ENCODE assay signal across 19 mouse cellular contexts in the genomic region with DNA sequence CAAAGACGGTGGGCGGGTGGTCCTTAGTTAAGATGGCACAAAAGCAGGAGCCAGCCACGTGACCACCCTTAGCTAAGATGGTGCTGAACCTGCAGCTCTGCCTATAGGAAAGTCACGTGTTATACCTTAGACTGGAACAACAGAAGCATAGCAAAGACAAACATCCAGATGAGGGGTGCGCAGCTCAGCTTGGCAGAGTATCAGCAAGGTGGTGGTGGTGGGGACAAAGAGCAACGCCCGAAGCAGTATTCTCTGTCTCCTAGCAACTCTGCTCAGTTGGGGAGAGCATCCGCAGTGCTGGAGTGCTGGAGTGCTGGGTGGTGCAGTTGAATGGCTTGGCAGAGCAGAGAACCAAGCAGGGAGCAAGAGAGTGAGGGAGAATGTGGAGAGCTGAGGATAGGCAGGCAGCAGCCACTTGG. TPM values are rescaled to one million over a fixed set of nuclear protein-coding genes. Genes with fewer than 3 reads are reported as not detected.
DNase-seq lines count a peak whose midpoint lies in the region; ATAC-seq and TF ChIP-seq lines count a peak whose summit lies in the region.
"Had no signal": no experiment of that assay in that cellular context is flagged by ENCODE, and none has a peak within 500 bp of the region (broad histone marks: within the 10 kb centered on the region; RNA-seq: fewer than 3 reads in every experiment).

No protein-coding gene starts in this region.

- ATAC-seq in forebrain, embryonic 14.5 days, result peak; percentile 32; the same call in 1 of the 2 replicates
- peak; percentile 80 for ATAC-seq in midbrain, embryonic 11.5 days (ENCODE audit: low FRiP score)
- ATAC-seq: activated CD4-positive, CD25-positive, alpha-beta regulatory T cell, adult 4 months had no signal

- in situ Hi-C loops in ES-E14 (cut with MboI; ENCODE audit: low sequenced_read_pairs in 2 of 2, unreplicated experiment in 2 of 2), result no loop called here

- WGBS in forebrain, embryonic 14.5 days, result 16% methylated on average over 8 of the region's 8 CpGs
- 16% methylated on average over 8 of the region's 8 CpGs for WGBS in midbrain, embryonic 11.5 days

- H3K36me3 ChIP-seq in ES-Bruce4 (ENCODE audit: control insufficient read depth, insufficient read depth, low read length, poor library complexity, severe bottlenecking), result no peaks in the 10 kb centered on the region
- H3K36me3 ChIP-seq in ES-E14 (ENCODE audit: control insufficient read depth, insufficient read depth, low read length, poor library complexity, severe bottlenecking), result no peaks in the 10 kb centered on the region
- H3K36me3 ChIP-seq in forebrain, embryonic 14.5 days (ENCODE audit: control insufficient read depth, insufficient read depth, low read length), result no peaks in the 10 kb centered on the region
- H3K36me3 ChIP-seq in midbrain, embryonic 11.5 days (ENCODE audit: control insufficient read depth, insufficient read depth, low read length), result no peaks in the 10 kb centered on the region
- H3K36me3 ChIP-seq: embryonic facial prominence, embryonic 13.5 days; limb, embryonic 10.5 days; liver, embryonic 15.5 days had no signal

- peak overlapping the region; percentile 36; the same call in 1 of the 2 replicates for H3K27ac ChIP-seq in ES-Bruce4 (ENCODE audit: insufficient read depth, low read length)
- peak overlapping the region; percentile 46 for H3K27ac ChIP-seq in ES-E14 (ENCODE audit: insufficient read depth, low read depth, low read length, poor library complexity, severe bottlenecking)
- H3K27ac ChIP-seq in forebrain, embryonic 14.5 days (ENCODE audit: low read depth, low read length), result no peak overlapping the region
- H3K27ac ChIP-seq in midbrain, embryonic 11.5 days (ENCODE audit: low read depth, low read length), result no peak overlapping the region
- H3K27ac ChIP-seq: embryonic facial prominence, embryonic 13.5 days; limb, embryonic 10.5 days; liver, embryonic 15.5 days had no signal

- peak; percentile 34; the same call in 1 of the 2 replicates for TF ChIP-seq EP300 in ES-Bruce4 (IDR thresholded peaks at IDR 0.05; ENCODE audit: insufficient read depth, low read depth, low read length)

- no peak overlapping the region for H3K4me3 ChIP-seq in ES-Bruce4 (ENCODE audit: low read depth, low read length)
- no peak overlapping the region for H3K4me3 ChIP-seq in ES-E14 (ENCODE audit: insufficient read depth in 1 of 2, low read depth in 1 of 2, low read length in 2 of 2, poor library complexity in 1 of 2, severe bottlenecking in 1 of 2)
- no peak overlapping the region for H3K4me3 ChIP-seq in forebrain, embryonic 14.5 days (ENCODE audit: low read depth, low read length)
- no peak overlapping the region for H3K4me3 ChIP-seq in midbrain, embryonic 11.5 days (ENCODE audit: low read depth, low read length)
- H3K4me3 ChIP-seq: embryonic facial prominence, embryonic 13.5 days; limb, embryonic 10.5 days; liver, embryonic 15.5 days had no signal

- no peak overlapping the region for H3K4me2 ChIP-seq in forebrain, embryonic 14.5 days (ENCODE audit: low read length)
- no peak overlapping the region for H3K4me2 ChIP-seq in midbrain, embryonic 11.5 days
- H3K4me2 ChIP-seq: embryonic facial prominence, embryonic 13.5 days; liver, embryonic 15.5 days had no signal

- no peak overlapping the region for H3K9ac ChIP-seq in ES-Bruce4 (ENCODE audit: low read depth, poor library complexity, severe bottlenecking)
- no peak overlapping the region for H3K9ac ChIP-seq in ES-E14 (ENCODE audit: insufficient read depth, low read depth, low read length, poor library complexity, severe bottlenecking)
- H3K9ac ChIP-seq in forebrain, embryonic 14.5 days (ENCODE audit: low read length), result no peak overlapping the region
- no peak overlapping the region for H3K9ac ChIP-seq in midbrain, embryonic 11.5 days (ENCODE audit: low read length)
- H3K9ac ChIP-seq: embryonic facial prominence, embryonic 13.5 days; liver, embryonic 15.5 days had no signal

- no peaks in the 10 kb centered on the region for H3K27me3 ChIP-seq in ES-Bruce4 (ENCODE audit: control insufficient read depth, insufficient read depth, low read length, poor library complexity, severe bottlenecking)
- H3K27me3 ChIP-seq in forebrain, embryonic 14.5 days (replicated peaks; ENCODE audit: control insufficient read depth, insufficient read depth, low read length), result no peaks in the 10 kb centered on the region
- no peaks in the 10 kb centered on the region for H3K27me3 ChIP-seq in midbrain, embryonic 11.5 days (ENCODE audit: control insufficient read depth, insufficient read depth, low read length)
- H3K27me3 ChIP-seq: CH12.LX; embryonic facial prominence, embryonic 13.5 days; liver, embryonic 15.5 days had no signal

- DNase-seq in ES-E14 (ENCODE audit: low read depth, low spot score), result peak; percentile 60
- no peak for DNase-seq in forebrain, embryonic 14.5 days (ENCODE audit: low spot score)
- DNase-seq in midbrain, embryonic 11.5 days (ENCODE audit: low spot score, missing footprints), result no peak
- no peak for DNase-seq in adrenal gland, adult 18-20 months (ENCODE audit: low spot score in 2 of 2)
- no peak for DNase-seq in adrenal gland, postnatal 25 days
- no peak for DNase-seq in left cerebral cortex, adult 18-20 months (ENCODE audit: low spot score in 2 of 2)
- DNase-seq: cerebellum, adult 9-10 months; heart, adult 11 months; heart, postnatal 14 days; right cerebral cortex, adult 18-20 months; thymus, adult 18-20 months had no signal

- H3K9me3 ChIP-seq in ES-Bruce4 (replicated peaks; ENCODE audit: control insufficient read depth, insufficient read depth, low read length, poor library complexity, severe bottlenecking) (no peaks in the 10 kb centered on the region), ES-E14 (ENCODE audit: control insufficient read depth, insufficient read depth, low read depth, low read length) (no peaks in the 10 kb centered on the region)
- no peaks in the 10 kb centered on the region for H3K9me3 ChIP-seq in forebrain, embryonic 14.5 days (replicated peaks; ENCODE audit: control insufficient read depth, low read length)
- H3K9me3 ChIP-seq in midbrain, embryonic 11.5 days (ENCODE audit: control insufficient read depth, low read length), result no peaks in the 10 kb centered on the region
- H3K9me3 ChIP-seq: embryonic facial prominence, embryonic 13.5 days; limb, embryonic 10.5 days; liver, embryonic 15.5 days had no signal

- H3K4me1 ChIP-seq in ES-Bruce4 (ENCODE audit: control insufficient read depth, insufficient read depth, low read length), result peaks cover 6% of the 10 kb centered on the region
- H3K4me1 ChIP-seq in ES-E14 (ENCODE audit: control insufficient read depth in 2 of 2, insufficient read depth in 2 of 2, low read length in 2 of 2, poor library complexity in 1 of 2), result peaks cover 0 to 13% of the 10 kb centered on the region in 2 experiments; a peak in 1 of 4 replicates
- H3K4me1 ChIP-seq in forebrain, embryonic 14.5 days (ENCODE audit: control insufficient read depth, insufficient read depth, low read length), result 0 out of 2 replicates have a peak, but pooled peaks cover 4% of the 10 kb centered on the region
- no peaks in the 10 kb centered on the region for H3K4me1 ChIP-seq in midbrain, embryonic 11.5 days (ENCODE audit: control insufficient read depth, insufficient read depth, low read length)
- H3K4me1 ChIP-seq: embryonic facial prominence, embryonic 13.5 days; limb, embryonic 10.5 days; liver, embryonic 15.5 days had no signal

- TF ChIP-seq POLR2A in ES-Bruce4 (IDR thresholded peaks at IDR 0.05; ENCODE audit: insufficient read depth, low read length), result no peak

- no peak for TF ChIP-seq CTCF in ES-Bruce4 (IDR thresholded peaks at IDR 0.05; ENCODE audit: low read depth, low read length)

TF ChIP-seq in ES-E14, 5 proteins besides CTCF, POLR2A, EP300 and RAD21:
- TF ChIP-seq MAFK (IDR thresholded peaks at IDR 0.05; ENCODE audit: insufficient read depth, low read depth, low read length) (no peak), CHD2 (IDR thresholded peaks at IDR 0.05; ENCODE audit: low read depth, low read length) (no peak), ZNF384 (IDR thresholded peaks at IDR 0.05; ENCODE audit: low read depth, low read length) (no peak), ZC3H11A (IDR thresholded peaks at IDR 0.05; ENCODE audit: borderline replicate concordance, low read depth, low read length) (no peak), HCFC1 (IDR thresholded peaks at IDR 0.05; ENCODE audit: borderline replicate concordance, insufficient read depth, low read length) (no peak)

RNA-seq across cellular contexts. Expression of a gene that starts 37.8 kb away (rescaled TPM):
- polyA plus RNA-seq in ES-Bruce4 (2011; ENCODE audit: insufficient read depth, insufficient read length, low read depth, missing spikeins), result 0.68 and 0.82 TPM in 2 replicates
- total RNA-seq in ES-E14 (2012; rRNA removed), result 0.69 and 0.80 TPM in 2 replicates
- 0.17 TPM in 1 of 2 replicates, not detected in the other for polyA plus RNA-seq in forebrain, embryonic 14.5 days (2014; fragmentation: Nextera tagmentation; extraction: Ambion mirVana)
- 0.33 TPM in 1 of 2 replicates, not detected in the other for polyA plus RNA-seq in midbrain, embryonic 11.5 days (2014; fragmentation: Nextera tagmentation; extraction: Ambion mirVana)
- not detected for total RNA-seq in adrenal gland, adult 18-20 months (2021)
- not detected in 2 replicates for total RNA-seq in adrenal gland, postnatal 25 days (2021)
- under 1 TPM; 0.47 to 0.63 TPM for total RNA-seq in left cerebral cortex, adult 18-20 months (2021)
- total RNA-seq: heart, postnatal 14 days; layer of hippocampus, postnatal 14 days had no signal
- polyA plus RNA-seq: kidney, embryonic 14.5 days; liver, embryonic 15.5 days had no signal

Comparison
In these comparisons a context has a peak if more than half of its experiments do, and no peak if none do; other contexts are left out.
1. H3K27ac ChIP-seq: peak in ES-Bruce4 (single experiment) and ES-E14 (single experiment); none in forebrain, embryonic 14.5 days (single experiment) and midbrain, embryonic 11.5 days (single experiment).